Mouse (Mus musculus): ENCODE measurements around the gene Rad17. TPM values are rescaled to one million over a fixed set of nuclear protein-coding genes. Genes with fewer than 3 reads are reported as not detected.

The Rad17 gene
- polyA plus RNA-seq, 1 experiment = 11.9 TPM

DNA sequence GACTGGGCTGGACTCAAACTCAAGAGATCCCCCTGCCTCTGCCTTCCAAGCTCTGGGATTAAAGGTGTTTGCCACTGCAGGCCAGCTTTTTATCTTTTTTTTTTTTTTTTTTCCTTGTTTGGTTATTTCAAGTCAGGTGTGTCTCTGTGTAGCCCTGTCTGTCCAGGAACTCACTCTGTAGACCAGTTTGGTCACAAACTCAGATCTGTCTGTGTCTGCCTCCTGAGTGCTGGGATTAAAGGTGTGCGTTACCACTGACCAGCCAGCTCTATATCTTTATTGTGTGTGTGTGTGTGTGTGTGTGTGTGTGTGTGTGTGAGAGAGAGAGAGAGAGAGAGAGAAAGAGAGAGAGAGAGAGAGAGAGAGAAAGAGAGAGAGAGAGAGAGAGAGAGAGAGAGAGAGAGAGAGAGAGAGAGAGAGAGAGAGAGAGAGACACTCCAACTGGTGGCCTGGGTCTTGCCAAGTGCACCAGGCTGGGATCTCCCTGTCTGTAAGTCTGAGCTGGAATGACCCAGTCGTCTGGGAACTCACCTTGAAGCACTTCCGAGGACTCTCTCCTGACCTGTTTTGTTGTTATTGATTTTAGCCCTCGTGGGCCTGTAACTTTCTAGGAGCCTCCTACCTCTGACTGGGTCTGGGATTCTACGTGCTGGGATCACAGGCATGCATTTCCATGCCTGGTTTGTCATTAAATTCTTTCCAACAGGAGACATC lies 55.9 kb downstream of the Rad17 start:
- no peaks in the 10 kb centered on the region for H3K4me1 ChIP-seq (ENCODE audit: control insufficient read depth, insufficient read depth, low read length)
- H3K27ac ChIP-seq (ENCODE audit: control insufficient read depth, insufficient read depth, low read depth, low read length, poor library complexity) = no peak overlapping the region
- H3K4me3 ChIP-seq (replicated peaks; ENCODE audit: control insufficient read depth, low read depth, low read length) = no peak overlapping the region
- TF ChIP-seq CTCF (IDR thresholded peaks at IDR 0.05; ENCODE audit: control insufficient read depth, insufficient read depth, low read length) (no peak), POLR2A (IDR thresholded peaks at IDR 0.05; ENCODE audit: borderline replicate concordance, control insufficient read depth, low read depth, low read length) (no peak)
- WGBS = 77% methylated on average over 5 of the region's 5 CpGs

DNA sequence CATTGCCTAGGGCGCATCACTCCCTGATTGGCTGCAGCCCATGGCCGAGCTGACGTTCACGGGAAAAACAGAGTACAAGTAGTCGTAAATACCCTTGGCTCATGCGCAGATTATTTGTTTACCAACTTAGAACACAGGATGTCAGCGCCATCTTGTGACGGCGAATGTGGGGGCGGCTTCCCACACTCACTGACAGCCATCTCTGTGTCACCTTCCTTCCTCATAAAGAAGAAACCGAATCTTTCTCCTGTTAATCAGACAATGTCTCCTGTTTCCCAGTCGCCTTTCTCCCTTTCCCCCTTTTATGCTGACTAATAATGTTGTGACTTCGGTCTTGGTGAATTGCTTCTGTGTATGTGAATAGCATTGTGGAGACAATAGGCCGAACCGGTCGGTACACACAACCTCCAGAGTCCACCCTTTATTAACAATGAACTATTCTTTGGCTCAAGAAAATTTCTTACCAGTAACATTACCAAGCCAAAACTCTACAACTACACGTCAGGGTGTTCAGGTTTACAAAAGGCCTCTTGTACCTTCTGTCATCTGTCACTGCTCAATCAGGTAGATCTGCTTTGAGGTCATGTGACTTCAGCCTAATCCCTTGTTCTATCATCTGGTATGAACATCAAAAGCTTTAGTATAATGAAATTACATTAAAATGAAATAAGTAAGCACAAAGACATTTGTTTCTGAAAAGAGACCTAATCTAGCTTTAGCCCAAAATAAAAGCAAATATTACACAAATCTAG lies 56.6 kb downstream of the Rad17 start:
- TF ChIP-seq POLR2A (IDR thresholded peaks at IDR 0.05; ENCODE audit: borderline replicate concordance, control insufficient read depth, low read depth, low read length) = no peak
- TF ChIP-seq CTCF (IDR thresholded peaks at IDR 0.05; ENCODE audit: control insufficient read depth, insufficient read depth, low read length) = no peak
- Histone ChIP-seq H3K27ac (ENCODE audit: control insufficient read depth, insufficient read depth, low read depth, low read length, poor library complexity) (peak overlapping the region; percentile 51; the same call in 1 of the 2 replicates), H3K4me3 (replicated peaks; ENCODE audit: control insufficient read depth, low read depth, low read length) (no peak overlapping the region), H3K4me1 (ENCODE audit: control insufficient read depth, insufficient read depth, low read length) (no peaks in the 10 kb centered on the region)
- 46% methylated on average over 13 of the region's 17 CpGs for WGBS

- TF ChIP-seq POLR2A (IDR thresholded peaks at IDR 0.05; ENCODE audit: borderline replicate concordance, control insufficient read depth, low read depth, low read length) (no peak), CTCF (IDR thresholded peaks at IDR 0.05; ENCODE audit: control insufficient read depth, insufficient read depth, low read length) (no peak)
- 65% methylated on average over 12 of the region's 12 CpGs for WGBS
- peak overlapping the region; percentile 50 for H3K27ac ChIP-seq (ENCODE audit: control insufficient read depth, insufficient read depth, low read depth, low read length, poor library complexity)
- peak overlapping the region; percentile 65 for H3K4me3 ChIP-seq (replicated peaks; ENCODE audit: control insufficient read depth, low read depth, low read length)
- no peaks in the 10 kb centered on the region for H3K4me1 ChIP-seq (ENCODE audit: control insufficient read depth, insufficient read depth, low read length)
Measured at GRCm38 (mm10) chr13:100588646-100589045, 62.2 kb downstream of the Rad17 start.

DNA sequence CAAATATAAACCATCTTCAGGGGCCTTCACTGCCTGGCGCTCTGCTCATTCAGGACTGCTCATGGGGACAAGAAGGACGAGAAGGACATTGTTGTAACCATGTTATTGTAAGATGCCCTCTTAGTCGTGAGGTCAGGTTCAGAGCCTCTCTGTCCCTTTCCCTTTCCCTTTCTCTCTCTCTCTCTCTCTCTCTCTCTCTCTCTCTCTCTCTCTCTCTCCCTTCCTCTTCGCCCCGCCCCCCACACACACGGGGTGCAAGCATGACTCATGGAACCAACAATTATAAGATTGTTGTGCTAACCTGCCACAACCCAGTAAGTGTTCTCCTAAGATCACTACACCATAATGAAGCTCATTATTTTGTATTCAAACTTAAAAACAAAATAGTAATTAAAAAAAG lies 68.7 kb downstream of the Rad17 start:
- 54% methylated on average over 6 of the region's 6 CpGs for WGBS
- TF ChIP-seq CTCF (IDR thresholded peaks at IDR 0.05; ENCODE audit: control insufficient read depth, insufficient read depth, low read length) (no peak), POLR2A (IDR thresholded peaks at IDR 0.05; ENCODE audit: borderline replicate concordance, control insufficient read depth, low read depth, low read length) (no peak)
- Histone ChIP-seq H3K4me3 (replicated peaks; ENCODE audit: control insufficient read depth, low read depth, low read length) (no peak overlapping the region), H3K27ac (ENCODE audit: control insufficient read depth, insufficient read depth, low read depth, low read length, poor library complexity) (no peak overlapping the region), H3K4me1 (ENCODE audit: control insufficient read depth, insufficient read depth, low read length) (no peaks in the 10 kb centered on the region)

GRCm38 (mm10) chr13:100581701-100582100 lies 69.2 kb downstream of the Rad17 start:
- H3K4me3 ChIP-seq (replicated peaks; ENCODE audit: control insufficient read depth, low read depth, low read length) = no peak overlapping the region
- 64% methylated on average over 3 of the region's 3 CpGs for WGBS
- no peaks in the 10 kb centered on the region for H3K4me1 ChIP-seq (ENCODE audit: control insufficient read depth, insufficient read depth, low read length)
- TF ChIP-seq CTCF (IDR thresholded peaks at IDR 0.05; ENCODE audit: control insufficient read depth, insufficient read depth, low read length) (no peak), POLR2A (IDR thresholded peaks at IDR 0.05; ENCODE audit: borderline replicate concordance, control insufficient read depth, low read depth, low read length) (no peak)
- H3K27ac ChIP-seq (ENCODE audit: control insufficient read depth, insufficient read depth, low read depth, low read length, poor library complexity) = no peak overlapping the region

GRCm38 (mm10) chr13:100579951-100580350 lies 70.9 kb downstream of the Rad17 start:
- Histone ChIP-seq H3K4me3 (replicated peaks; ENCODE audit: control insufficient read depth, low read depth, low read length) (no peak overlapping the region), H3K27ac (ENCODE audit: control insufficient read depth, insufficient read depth, low read depth, low read length, poor library complexity) (no peak overlapping the region), H3K4me1 (ENCODE audit: control insufficient read depth, insufficient read depth, low read length) (no peaks in the 10 kb centered on the region)
- TF ChIP-seq CTCF (IDR thresholded peaks at IDR 0.05; ENCODE audit: control insufficient read depth, insufficient read depth, low read length) (no peak), POLR2A (IDR thresholded peaks at IDR 0.05; ENCODE audit: borderline replicate concordance, control insufficient read depth, low read depth, low read length) (no peak)

DNA sequence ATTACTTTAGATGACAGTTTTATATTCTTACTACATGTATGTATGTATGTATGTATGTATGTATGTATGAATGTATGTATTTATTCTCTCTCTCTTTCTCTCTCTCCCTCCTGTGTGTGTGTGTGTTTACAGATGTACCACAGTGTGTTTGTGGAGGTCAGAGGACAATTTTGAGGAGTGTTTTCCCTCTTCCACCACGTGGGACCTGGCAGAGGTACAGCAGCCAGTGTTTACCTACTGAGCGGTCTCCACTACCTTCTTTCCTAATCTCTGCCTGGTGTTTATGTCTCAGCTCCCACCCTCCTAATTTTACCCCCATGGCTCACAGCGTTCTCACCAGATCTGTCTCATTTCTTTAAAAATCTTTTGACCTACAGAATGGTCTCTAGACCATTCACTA lies 71.6 kb downstream of the Rad17 start:
- Histone ChIP-seq H3K27ac (ENCODE audit: control insufficient read depth, insufficient read depth, low read depth, low read length, poor library complexity) (no peak overlapping the region), H3K4me1 (ENCODE audit: control insufficient read depth, insufficient read depth, low read length) (no peaks in the 10 kb centered on the region), H3K4me3 (replicated peaks; ENCODE audit: control insufficient read depth, low read depth, low read length) (no peak overlapping the region)
- 67% methylated on average over 3 of the region's 3 CpGs for WGBS
- TF ChIP-seq CTCF (IDR thresholded peaks at IDR 0.05; ENCODE audit: control insufficient read depth, insufficient read depth, low read length) = no peak
- no peak for TF ChIP-seq POLR2A (IDR thresholded peaks at IDR 0.05; ENCODE audit: borderline replicate concordance, control insufficient read depth, low read depth, low read length)

- WGBS = 11% methylated on average over 2 of the region's 2 CpGs
- Histone ChIP-seq H3K27ac (ENCODE audit: control insufficient read depth, insufficient read depth, low read depth, low read length, poor library complexity) (no peak overlapping the region), H3K4me1 (ENCODE audit: control insufficient read depth, insufficient read depth, low read length) (no peaks in the 10 kb centered on the region), H3K4me3 (replicated peaks; ENCODE audit: control insufficient read depth, low read depth, low read length) (no peak overlapping the region)
- TF ChIP-seq POLR2A (IDR thresholded peaks at IDR 0.05; ENCODE audit: borderline replicate concordance, control insufficient read depth, low read depth, low read length) = no peak
- TF ChIP-seq CTCF (IDR thresholded peaks at IDR 0.05; ENCODE audit: control insufficient read depth, insufficient read depth, low read length) = no peak
Measured at GRCm38 (mm10) chr13:100575950-100576349, 74.9 kb downstream of the Rad17 start.

All from bone marrow, adult 2 months (tissue).